Mouse (Mus musculus): ENCODE measurements around the gene Gm10750.
"Not testable (repeated sequence)": the region's sequence is repeated elsewhere in the genome, so short reads cannot be mapped to it uniquely, and the experiment has no call there.

The Gm10750 gene

DNA sequence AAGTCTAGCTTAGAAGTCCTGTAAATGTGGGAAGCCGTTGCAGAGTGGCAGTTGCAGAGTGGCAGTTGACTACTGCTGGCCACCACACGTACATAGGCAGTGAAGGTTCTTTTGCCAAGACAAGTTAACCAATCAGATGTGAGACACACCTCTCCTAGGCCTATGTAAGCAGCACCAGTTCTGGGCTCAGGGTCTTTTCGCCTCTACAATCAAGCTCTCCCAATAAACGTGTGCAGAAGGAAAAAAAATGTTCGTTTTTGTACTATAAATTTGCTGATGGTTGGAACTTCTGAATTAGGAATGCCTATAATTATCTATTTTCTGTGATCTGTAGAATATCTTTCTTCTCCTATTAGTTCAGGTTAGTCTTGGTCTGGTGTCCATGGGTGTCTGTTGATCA lies at the start of gene Gm10750:
Gene Gm10750 (minus strand): TSS at position 101 of the 400 bp plus-strand sequence.
- not testable (repeated sequence) for DNase-seq

DNA sequence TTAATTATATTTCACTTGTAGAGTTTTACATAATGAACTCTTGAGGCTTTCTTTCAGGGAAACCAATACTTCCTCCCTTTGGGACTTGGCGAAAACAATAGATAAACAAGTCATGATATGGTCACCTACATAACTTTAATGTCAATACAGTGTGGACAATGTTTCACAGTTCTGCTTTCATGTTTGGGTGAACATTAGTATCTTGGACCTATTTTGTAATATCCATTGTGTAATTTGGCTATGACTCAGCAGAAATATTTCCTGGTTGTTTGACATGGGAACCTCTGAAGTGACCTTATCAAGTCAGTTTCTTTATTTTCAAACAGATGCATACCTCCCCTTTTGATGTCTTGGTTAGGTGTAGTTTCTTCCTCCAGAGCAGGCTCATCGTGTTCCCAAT lies 12.2 kb downstream of the Gm10750 start:
- DNase-seq = no peak

DNA sequence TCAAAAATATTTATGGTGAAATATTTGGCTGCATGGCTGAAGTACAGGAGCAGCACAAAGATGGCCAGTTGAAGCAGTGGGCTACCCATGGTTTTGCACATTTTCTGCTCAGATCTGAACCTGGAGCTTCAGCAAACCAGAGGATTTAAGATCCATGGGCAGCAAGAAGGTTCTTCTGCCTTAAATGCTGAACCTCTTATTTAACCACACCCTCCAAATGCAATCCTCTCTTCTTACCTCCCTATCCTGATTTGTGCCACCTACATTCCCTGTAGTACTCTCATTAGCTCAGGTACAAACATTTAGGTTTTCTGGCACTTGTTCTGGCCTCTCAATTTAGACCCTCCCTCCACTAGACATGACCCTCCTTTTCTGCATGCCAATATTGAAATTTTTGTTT lies 13.9 kb downstream of the Gm10750 start, which contains the start of gene Gm1330:
Gene Gm1330 (minus strand): TSS at position 101 of the 400 bp plus-strand sequence.
- DNase-seq = no peak

DNA sequence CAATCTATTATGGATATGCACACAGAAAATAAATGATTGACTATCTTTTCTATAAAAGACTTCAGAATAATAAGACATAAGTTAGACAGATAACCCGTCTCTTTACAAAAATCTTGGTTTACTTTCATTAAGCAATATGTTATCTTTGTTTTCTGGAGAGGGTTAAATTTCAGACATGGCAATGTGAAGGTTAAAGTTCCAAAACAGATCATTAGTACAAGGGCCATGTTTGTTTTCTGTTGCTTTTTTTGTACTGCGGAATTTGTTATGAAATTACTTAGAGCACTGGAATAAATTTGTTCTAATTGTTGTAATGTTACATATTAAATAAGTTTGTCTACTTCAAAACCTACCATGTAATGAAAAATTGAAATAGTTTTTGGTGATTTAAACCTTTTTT lies 21.9 kb downstream of the Gm10750 start:
- no peak for DNase-seq

All from cerebellum, adult 18-20 months (tissue).